Mouse (Mus musculus) kidney, adult 2 months (tissue): ENCODE measurements at regions not wholly inside any gene's neighbourhood (a gene's known extent, or its start where the extent isn't known, plus 50 kb on each side); places are given as distances from the start of the nearest gene placed in this dataset.

Source experiments
- DNase-seq: peaks from one replicate; pipeline ENCODE4 v3.0.0; 2021
- H3K27ac ChIP-seq: fragments of 200-500 bp; 2 replicates; pipeline ENCODE4 v1.5.1; 2012; ENCODE audit warnings: low read depth, low read length, control low read depth, inconsistent platforms; ENCODE audit not compliant: insufficient read depth
- H3K27me3 ChIP-seq: fragments of 200-500 bp; replicated peaks from 2 replicates; pipeline ENCODE4 v1.6.1; 2012; ENCODE audit warnings: mild to moderate bottlenecking, moderate library complexity, low read length, inconsistent platforms; ENCODE audit not compliant: control insufficient read depth, insufficient read depth
- H3K36me3 ChIP-seq: fragments of 200-500 bp; 2 replicates; pipeline ENCODE4 v1.6.1; 2012; ENCODE audit warnings: mild to moderate bottlenecking, moderate library complexity, low read length, inconsistent platforms; ENCODE audit not compliant: control insufficient read depth, insufficient read depth
- H3K4me1 ChIP-seq: fragments of 200-500 bp; 2 replicates; pipeline ENCODE4 v1.6.1; 2011; ENCODE audit warnings: low read length; ENCODE audit not compliant: control insufficient read depth, insufficient read depth
- H3K4me3 ChIP-seq: fragments of 200-500 bp; 2 replicates; pipeline ENCODE4 v1.5.1; 2011; ENCODE audit warnings: mild to moderate bottlenecking, low read depth, low read length, control low read depth; ENCODE audit not compliant: insufficient read depth
- CTCF ChIP-seq: fragments of 200-500 bp; conservative IDR thresholded peaks from 2 replicates; pipeline ENCODE4 v1.5.1; 2011; ENCODE audit warnings: low read depth, mild to moderate bottlenecking, control low read depth, low read length, moderate library complexity, mixed read lengths; ENCODE audit not compliant: insufficient read depth, insufficient read length
- POLR2A ChIP-seq: fragments of 200-500 bp; IDR thresholded peaks from one replicate; pipeline ENCODE4 v1.6.1; 2011; ENCODE audit warnings: low read depth, low read length, control low read depth
- WGBS: fragments of 180-500 bp; shearing (Covaris S2); methylation state at CpG from one replicate; pipeline ENCODE4 v1.1.7; 2018; 5-methylcytosine and 5-hydroxymethylcytosine counted together

DNA sequence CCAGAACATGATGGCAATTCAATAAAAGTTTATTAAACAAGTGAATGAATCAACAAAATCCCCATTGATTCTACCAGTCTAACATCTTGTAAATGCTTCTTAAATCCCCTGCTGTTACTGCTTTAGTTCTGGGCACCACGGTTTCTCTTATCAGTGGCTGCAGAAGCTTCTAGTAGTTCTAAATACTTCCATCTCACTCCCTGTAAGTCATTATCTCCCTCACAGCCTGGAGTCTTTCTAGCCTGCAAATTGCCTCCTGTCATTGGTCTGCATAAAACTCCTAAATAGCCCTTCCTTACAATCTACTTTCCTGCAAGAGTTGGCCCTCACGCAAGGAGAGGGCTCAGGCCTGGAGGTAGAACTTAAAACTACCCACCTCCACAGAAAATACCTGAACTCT is 53.0 kb upstream of the Krr1 start:
- DNase-seq, result no peak
- Histone ChIP-seq H3K36me3 (no peaks in the 10 kb centered on the region), H3K4me3 (no peak overlapping the region), H3K27me3 (no peaks in the 10 kb centered on the region), H3K4me1 (no peaks in the 10 kb centered on the region), H3K27ac (no peak overlapping the region)
- no peak for TF ChIP-seq CTCF
- TF ChIP-seq POLR2A, result no peak
- WGBS, result 89% methylated on average over 2 of the region's 2 CpGs

DNA sequence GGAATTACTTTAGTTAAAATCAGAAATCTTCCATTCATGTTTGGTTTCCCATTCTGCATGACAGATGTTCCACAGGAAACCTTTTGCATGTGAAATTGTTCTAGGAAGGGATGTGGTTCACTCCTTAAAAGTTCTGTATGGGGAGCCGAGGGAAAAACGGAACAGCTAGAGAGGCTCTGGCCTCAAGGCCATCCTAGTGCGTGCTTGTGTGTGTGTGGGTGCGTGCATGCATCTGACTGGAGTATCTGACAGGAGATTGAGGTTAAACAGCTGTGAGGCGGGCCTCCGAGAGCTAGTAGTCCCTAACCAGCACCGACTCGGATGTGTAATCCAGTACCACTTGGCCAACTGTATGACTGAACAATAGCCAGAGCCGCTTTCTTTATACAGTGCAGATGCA is 51.0 kb upstream of the Krr1 start:
- Histone ChIP-seq H3K27ac (no peak overlapping the region), H3K4me3 (no peak overlapping the region), H3K27me3 (no peaks in the 10 kb centered on the region), H3K4me1 (no peaks in the 10 kb centered on the region; the same call in 1 of the 2 replicates), H3K36me3 (no peaks in the 10 kb centered on the region)
- TF ChIP-seq POLR2A, result no peak
- no peak for TF ChIP-seq CTCF
- WGBS, result 71% methylated on average over 9 of the region's 9 CpGs
- DNase-seq, result no peak
